Mouse (Mus musculus): ENCODE measurements at regions not wholly inside any gene's neighbourhood (a gene's known extent, or its start where the extent isn't known, plus 50 kb on each side); places are given as distances from the start of the nearest gene placed in this dataset.

- no peak for DNase-seq (ENCODE audit: extremely low spot score)
Measured at GRCm38 (mm10) chr4:137101169-137101568, 52.6 kb upstream of the Zbtb40 start.

GRCm38 (mm10) chr4:137100756-137101155 lies 52.2 kb upstream of the Zbtb40 start:
- DNase-seq (ENCODE audit: extremely low spot score) = no peak
